Mouse (Mus musculus): Measurements from ENCODE around the gene Asap3. TPM values are rescaled to one million over a fixed set of nuclear protein-coding genes. Genes with fewer than 3 reads are reported as not detected.

Asap3 gene
- polyA plus RNA-seq, 1 experiment from 2014 or later = 2.8 TPM

DNA sequence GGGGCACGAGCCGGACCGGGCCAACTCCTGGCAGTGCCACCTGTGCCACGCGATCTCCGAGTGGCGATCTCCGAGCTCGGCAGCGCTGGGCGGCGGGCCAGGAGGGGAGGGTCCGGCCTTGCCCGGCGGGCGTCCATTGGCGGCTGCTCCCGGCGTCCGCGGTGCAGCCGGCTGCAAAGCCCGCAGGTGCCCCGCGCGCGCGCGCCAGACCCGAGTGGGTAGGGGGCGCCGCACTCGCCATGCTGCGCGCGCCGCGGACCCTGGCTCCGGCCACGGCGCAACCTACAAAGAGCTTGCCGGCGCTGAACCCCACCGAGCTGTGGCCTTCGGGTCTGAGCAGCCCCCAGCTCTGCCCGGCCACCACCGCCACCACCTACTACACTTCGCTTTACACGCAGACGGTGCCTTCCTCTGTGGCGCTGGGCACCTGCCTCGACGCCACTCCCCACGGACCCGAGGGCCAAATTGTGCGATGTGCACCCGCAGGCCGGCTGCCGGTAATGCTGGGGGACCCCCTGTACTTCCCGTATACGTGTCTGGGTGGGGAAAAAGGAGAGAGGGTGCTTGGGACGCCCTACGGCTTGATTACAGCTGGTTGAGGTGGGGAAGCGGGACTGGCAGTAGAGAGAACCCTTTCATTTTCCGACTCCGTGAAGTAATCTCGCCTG, 33.5 kb upstream of the Asap3 start:
- Histone ChIP-seq H3K9me3 (replicated peaks; ENCODE audit: control insufficient read depth, low read length) (no peaks in the 10 kb centered on the region), H3K4me3 (ENCODE audit: low read length) (peak overlapping the region; percentile 83), H3K27me3 (ENCODE audit: control insufficient read depth, insufficient read depth, low read length) (no peaks in the 10 kb centered on the region), H3K36me3 (ENCODE audit: control insufficient read depth, insufficient read depth) (no peaks in the 10 kb centered on the region), H3K9ac (ENCODE audit: low read length) (peak overlapping the region; percentile 74), H3K4me1 (ENCODE audit: control insufficient read depth, insufficient read depth, low read length) (peaks cover 39% of the 10 kb centered on the region), H3K4me2 (ENCODE audit: low read depth, low read length) (peak overlapping the region; percentile 100), H3K27ac (ENCODE audit: low read length) (peak overlapping the region; percentile 45)
- peak; percentile 58 for ATAC-seq (replicated peaks; ENCODE audit: extremely low read depth, insufficient read depth, low FRiP score)
- under 1% methylated on average over 59 of the region's 67 CpGs for WGBS

DNA sequence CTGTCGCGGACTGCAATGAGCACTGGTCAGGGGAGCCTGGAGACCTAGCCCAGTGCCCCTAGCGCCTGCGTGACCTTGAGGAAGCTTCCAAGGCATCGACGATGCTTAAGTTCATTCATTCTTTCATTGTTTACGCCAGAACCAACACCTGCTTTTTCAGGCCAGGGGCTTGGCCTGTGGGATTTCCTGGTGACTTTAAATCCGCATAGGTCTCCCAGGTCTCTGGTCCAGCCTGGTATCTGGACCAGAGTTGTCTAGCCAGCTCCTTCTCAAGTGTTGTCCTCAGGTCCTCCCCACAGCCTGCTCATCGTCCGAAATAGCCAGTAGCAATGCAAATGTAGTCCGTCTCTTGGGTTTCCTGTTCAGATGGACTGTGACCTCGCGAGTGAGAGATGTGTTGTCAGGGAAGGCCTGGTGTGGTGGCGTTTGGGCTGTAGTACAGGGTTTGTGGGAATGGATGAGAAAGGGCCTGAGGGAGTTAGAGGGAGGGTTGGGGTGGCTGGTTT, 32.9 kb upstream of the Asap3 start:
- 8% methylated on average over 14 of the region's 14 CpGs for WGBS
- no peak for ATAC-seq (replicated peaks; ENCODE audit: extremely low read depth, insufficient read depth, low FRiP score)
- peak overlapping the region; percentile 45 for H3K27ac ChIP-seq (ENCODE audit: low read length)

DNA sequence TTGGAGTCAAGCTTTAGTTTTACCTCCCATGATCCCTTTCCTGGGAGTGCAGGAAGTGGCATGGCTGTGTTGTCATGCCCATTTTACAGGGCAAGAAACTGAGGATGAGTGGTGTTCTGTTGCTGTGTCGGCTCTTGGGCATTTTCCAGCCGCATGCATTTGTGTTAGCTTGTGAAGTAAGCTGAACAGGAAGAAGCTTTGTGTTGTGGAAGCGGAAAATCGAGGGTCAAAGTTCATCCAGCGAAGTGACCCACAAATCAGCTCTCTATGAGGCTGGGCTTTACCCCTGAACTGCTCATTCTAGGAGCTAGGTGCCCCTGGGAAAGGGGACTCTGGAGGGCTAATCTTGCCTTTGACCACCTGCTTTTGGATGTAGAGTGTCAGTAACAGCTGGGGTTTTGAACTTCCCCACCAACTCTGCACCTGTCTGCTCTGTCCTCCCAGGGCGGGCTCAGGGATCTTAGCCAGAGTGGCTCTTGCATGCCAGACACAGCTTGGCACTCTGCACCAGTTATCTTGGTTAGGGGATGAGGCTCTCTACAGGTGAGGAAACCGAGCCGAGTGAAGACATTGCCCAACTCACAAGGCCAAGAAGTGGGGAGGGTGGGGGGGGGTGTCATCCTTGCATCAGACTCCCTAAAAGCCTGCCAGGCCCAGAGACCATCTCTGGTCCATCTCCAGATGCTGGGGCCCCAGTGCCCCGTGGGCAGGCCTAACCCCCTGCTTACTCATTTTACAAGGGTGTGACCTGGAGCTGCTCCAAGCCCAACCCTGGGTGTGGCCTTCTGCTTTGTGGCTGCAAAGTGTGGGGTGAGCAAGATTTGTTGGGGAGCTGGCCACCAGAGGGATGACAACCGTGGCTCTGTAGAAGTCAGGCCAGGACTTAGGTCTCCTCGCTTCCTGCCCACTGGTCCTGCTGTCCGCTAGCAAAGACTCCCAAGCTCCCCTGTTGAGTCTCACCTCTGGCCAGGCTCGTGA, 31.7 kb upstream of the Asap3 start:
- peaks cover 48% of the 10 kb centered on the region for H3K4me1 ChIP-seq (ENCODE audit: control insufficient read depth, insufficient read depth, low read length)
- H3K4me3 ChIP-seq (ENCODE audit: low read length) = peak overlapping the region; percentile 83
- WGBS = 76% methylated on average over 13 of the region's 13 CpGs

More for the DNA sequence above, 32.9 kb upstream of the Asap3 start:
- Histone ChIP-seq H3K36me3 (ENCODE audit: control insufficient read depth, insufficient read depth) (no peaks in the 10 kb centered on the region), H3K4me3 (ENCODE audit: low read length) (peak overlapping the region; percentile 83), H3K9me3 (replicated peaks; ENCODE audit: control insufficient read depth, low read length) (no peaks in the 10 kb centered on the region), H3K4me1 (ENCODE audit: control insufficient read depth, insufficient read depth, low read length) (peaks cover 45% of the 10 kb centered on the region), H3K4me2 (ENCODE audit: low read depth, low read length) (peak overlapping the region; percentile 100), H3K27me3 (ENCODE audit: control insufficient read depth, insufficient read depth, low read length) (no peaks in the 10 kb centered on the region), H3K9ac (ENCODE audit: low read length) (peak overlapping the region; percentile 74)

DNA sequence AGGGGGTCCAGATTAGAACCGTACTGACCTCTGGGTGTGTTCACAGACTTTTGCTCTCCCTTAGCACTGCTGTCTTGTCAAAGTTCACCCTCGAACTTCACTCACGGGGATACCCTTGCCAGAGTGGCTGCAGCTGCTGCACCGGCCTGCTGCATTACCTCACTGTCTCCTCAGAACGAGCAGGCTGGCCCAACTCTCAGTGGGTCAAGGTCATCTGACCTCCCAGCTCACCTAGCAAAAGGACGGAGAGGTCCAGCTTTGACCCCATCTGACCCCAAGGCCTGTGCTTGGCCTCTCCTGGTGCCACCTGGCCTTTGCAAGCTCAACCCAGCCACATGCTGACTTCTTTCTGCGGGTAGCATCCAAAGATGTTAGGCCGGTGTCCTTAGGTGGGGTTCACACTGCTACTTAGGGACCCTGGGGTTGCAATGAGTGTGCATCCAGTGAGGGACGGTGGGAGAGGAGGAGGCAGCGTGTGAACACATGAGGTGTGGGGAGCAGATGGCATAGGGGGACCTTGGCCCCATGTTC, 30.1 kb upstream of the Asap3 start:
- Histone ChIP-seq H3K9me3 (replicated peaks; ENCODE audit: control insufficient read depth, low read length) (no peaks in the 10 kb centered on the region), H3K4me3 (ENCODE audit: low read length) (no peak overlapping the region), H3K9ac (ENCODE audit: low read length) (no peak overlapping the region; the same call in 1 of the 2 replicates), H3K36me3 (ENCODE audit: control insufficient read depth, insufficient read depth) (no peaks in the 10 kb centered on the region), H3K4me1 (ENCODE audit: control insufficient read depth, insufficient read depth, low read length) (peaks cover 59% of the 10 kb centered on the region), H3K4me2 (ENCODE audit: low read depth, low read length) (no peak overlapping the region), H3K27ac (ENCODE audit: low read length) (peak overlapping the region; percentile 32; the same call in 1 of the 2 replicates), H3K27me3 (ENCODE audit: control insufficient read depth, insufficient read depth, low read length) (no peaks in the 10 kb centered on the region)
- WGBS = 70% methylated on average over 10 of the region's 10 CpGs
- no peak for ATAC-seq (replicated peaks; ENCODE audit: extremely low read depth, insufficient read depth, low FRiP score)

More for the DNA sequence above, 31.7 kb upstream of the Asap3 start:
- Histone ChIP-seq H3K36me3 (ENCODE audit: control insufficient read depth, insufficient read depth) (no peaks in the 10 kb centered on the region), H3K27ac (ENCODE audit: low read length) (peak overlapping the region; percentile 19; the same call in 1 of the 2 replicates), H3K27me3 (ENCODE audit: control insufficient read depth, insufficient read depth, low read length) (no peaks in the 10 kb centered on the region), H3K4me2 (ENCODE audit: low read depth, low read length) (peak overlapping the region; percentile 100), H3K9me3 (replicated peaks; ENCODE audit: control insufficient read depth, low read length) (no peaks in the 10 kb centered on the region), H3K9ac (ENCODE audit: low read length) (peak overlapping the region; percentile 21; the same call in 1 of the 2 replicates)
- ATAC-seq (replicated peaks; ENCODE audit: extremely low read depth, insufficient read depth, low FRiP score) = no peak

DNA sequence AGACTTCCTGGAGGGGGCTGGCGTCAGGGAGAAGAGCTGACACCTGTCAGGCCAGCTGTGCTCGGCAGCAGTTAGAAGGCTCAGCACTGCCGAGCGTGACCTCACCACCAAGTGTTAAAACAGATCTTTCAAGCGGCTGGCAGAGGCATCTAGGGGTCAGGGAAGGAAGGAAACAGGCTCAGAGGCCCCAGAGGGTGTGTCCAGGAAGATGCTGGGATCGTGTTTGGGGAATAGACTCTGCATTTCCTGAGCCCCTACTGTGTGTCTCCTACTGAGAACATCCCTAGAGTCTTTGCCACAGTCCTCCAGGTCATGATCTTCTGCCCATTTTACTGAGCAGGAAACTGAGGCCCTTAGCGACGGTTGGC, 28.9 kb upstream of the Asap3 start:
- no peak for ATAC-seq (replicated peaks; ENCODE audit: extremely low read depth, insufficient read depth, low FRiP score)
- Histone ChIP-seq H3K27ac (ENCODE audit: low read length) (peak overlapping the region; percentile 19), H3K9me3 (replicated peaks; ENCODE audit: control insufficient read depth, low read length) (no peaks in the 10 kb centered on the region), H3K27me3 (ENCODE audit: control insufficient read depth, insufficient read depth, low read length) (no peaks in the 10 kb centered on the region), H3K4me1 (ENCODE audit: control insufficient read depth, insufficient read depth, low read length) (peaks cover 61% of the 10 kb centered on the region), H3K4me2 (ENCODE audit: low read depth, low read length) (peak overlapping the region; percentile 7; the same call in 1 of the 2 replicates), H3K9ac (ENCODE audit: low read length) (no peak overlapping the region), H3K36me3 (ENCODE audit: control insufficient read depth, insufficient read depth) (no peaks in the 10 kb centered on the region), H3K4me3 (ENCODE audit: low read length) (no peak overlapping the region)
- WGBS = 22% methylated on average over 8 of the region's 8 CpGs

DNA sequence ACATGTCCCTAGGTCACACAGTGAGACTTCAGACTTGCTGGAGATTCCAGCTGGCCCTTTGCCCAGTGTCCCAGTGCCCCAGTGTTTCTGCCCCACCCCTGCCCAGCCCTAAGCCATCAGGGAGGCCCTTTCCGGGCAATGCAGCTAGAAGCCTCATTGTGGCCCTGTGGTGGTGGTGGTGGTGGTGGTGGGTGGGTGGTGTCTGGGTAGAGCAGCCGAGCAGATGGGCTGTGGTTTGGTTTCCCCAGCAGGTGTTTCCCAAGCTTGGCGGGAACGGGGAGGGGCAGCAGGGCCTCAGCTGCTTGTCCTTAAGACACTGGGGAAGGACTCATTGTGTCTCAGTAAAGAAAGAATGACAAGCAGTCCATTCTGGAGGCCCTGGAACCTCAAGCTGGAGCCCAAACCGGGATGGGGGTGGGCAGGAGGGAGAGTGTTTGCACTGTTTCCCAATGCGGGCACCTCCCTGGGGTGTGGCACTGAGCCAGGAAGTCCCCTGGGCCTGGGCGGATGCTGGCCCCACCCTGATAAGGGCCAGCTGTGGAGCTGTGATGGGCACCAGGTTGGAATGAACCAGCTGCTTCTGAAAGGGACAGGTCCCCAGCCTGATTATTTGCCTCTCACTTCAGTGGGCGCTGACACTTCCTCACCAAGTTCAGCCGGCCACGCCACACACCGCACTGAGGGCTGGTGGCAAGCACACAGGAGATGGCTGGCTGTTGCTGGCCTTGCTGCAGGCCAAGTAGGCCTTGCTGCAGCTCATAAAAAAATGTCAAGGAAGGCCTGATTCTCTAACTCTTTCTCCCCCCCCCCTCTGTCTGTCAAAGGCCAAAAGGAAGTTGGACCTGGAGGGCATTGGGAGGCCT, 28.3 kb upstream of the Asap3 start:
- Histone ChIP-seq H3K36me3 (ENCODE audit: control insufficient read depth, insufficient read depth) (no peaks in the 10 kb centered on the region), H3K9ac (ENCODE audit: low read length) (peak overlapping the region; percentile 28; the same call in 1 of the 2 replicates), H3K9me3 (replicated peaks; ENCODE audit: control insufficient read depth, low read length) (no peaks in the 10 kb centered on the region), H3K27ac (ENCODE audit: low read length) (peak overlapping the region; percentile 19), H3K4me2 (ENCODE audit: low read depth, low read length) (peak overlapping the region; percentile 7), H3K4me3 (ENCODE audit: low read length) (no peak overlapping the region), H3K27me3 (ENCODE audit: control insufficient read depth, insufficient read depth, low read length) (no peaks in the 10 kb centered on the region), H3K4me1 (ENCODE audit: control insufficient read depth, insufficient read depth, low read length) (peaks cover 61% of the 10 kb centered on the region)
- WGBS = 42% methylated on average over 11 of the region's 11 CpGs
- peak; percentile 8; the same call in 1 of the 2 replicates for ATAC-seq (replicated peaks; ENCODE audit: extremely low read depth, insufficient read depth, low FRiP score)

DNA sequence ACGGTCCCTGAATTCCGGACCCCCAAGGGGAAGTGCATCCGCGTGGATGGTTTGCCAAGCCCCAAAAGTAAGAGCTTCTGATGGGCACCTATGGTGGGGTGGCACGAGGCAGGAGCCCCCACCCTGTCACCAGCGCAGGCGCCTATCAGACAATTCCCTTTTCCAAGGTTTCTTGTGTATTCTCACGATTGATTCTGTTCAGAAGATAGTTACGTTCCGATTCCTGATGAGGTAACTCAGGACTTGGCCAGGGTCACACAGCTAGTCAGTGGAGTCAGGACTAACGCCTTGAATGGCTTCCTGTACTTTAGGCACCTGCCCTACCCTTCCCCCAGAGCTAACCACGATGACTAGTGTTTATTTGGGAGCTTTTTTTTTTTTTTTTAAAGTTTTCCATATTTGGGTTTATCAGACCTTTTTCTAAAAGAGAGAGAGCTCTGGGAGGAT, 27.7 kb upstream of the Asap3 start:
- Histone ChIP-seq H3K4me1 (ENCODE audit: control insufficient read depth, insufficient read depth, low read length) (peaks cover 57% of the 10 kb centered on the region), H3K36me3 (ENCODE audit: control insufficient read depth, insufficient read depth) (no peaks in the 10 kb centered on the region), H3K4me2 (ENCODE audit: low read depth, low read length) (peak overlapping the region; percentile 6), H3K9ac (ENCODE audit: low read length) (no peak overlapping the region; the same call in 1 of the 2 replicates), H3K4me3 (ENCODE audit: low read length) (no peak overlapping the region), H3K27ac (ENCODE audit: low read length) (peak overlapping the region; percentile 21), H3K9me3 (replicated peaks; ENCODE audit: control insufficient read depth, low read length) (no peaks in the 10 kb centered on the region), H3K27me3 (ENCODE audit: control insufficient read depth, insufficient read depth, low read length) (no peaks in the 10 kb centered on the region)
- WGBS = 73% methylated on average over 12 of the region's 12 CpGs
- no peak for ATAC-seq (replicated peaks; ENCODE audit: extremely low read depth, insufficient read depth, low FRiP score)

DNA sequence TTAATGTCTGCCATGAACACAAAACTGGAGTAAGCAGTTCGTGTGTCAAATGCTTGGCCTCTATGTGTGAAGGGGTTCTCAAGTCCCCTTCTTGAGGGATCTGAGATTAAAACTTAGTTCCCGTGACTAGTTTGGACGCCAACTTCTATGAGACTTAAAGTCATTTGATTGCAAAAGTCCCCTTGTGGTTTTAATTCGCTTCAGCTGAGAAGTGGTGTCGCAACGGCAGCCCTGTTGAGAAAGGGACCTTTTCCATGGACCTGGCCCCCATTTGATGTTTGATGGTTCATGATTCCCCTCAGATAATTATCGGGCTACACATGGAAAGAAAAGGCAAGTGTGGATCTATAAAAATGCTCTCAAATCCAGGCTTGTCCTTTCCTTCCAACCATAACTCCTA, 26.7 kb upstream of the Asap3 start:
- Histone ChIP-seq H3K9me3 (replicated peaks; ENCODE audit: control insufficient read depth, low read length) (no peaks in the 10 kb centered on the region), H3K4me2 (ENCODE audit: low read depth, low read length) (peak overlapping the region; percentile 64), H3K27me3 (ENCODE audit: control insufficient read depth, insufficient read depth, low read length) (no peaks in the 10 kb centered on the region), H3K4me1 (ENCODE audit: control insufficient read depth, insufficient read depth, low read length) (peaks cover 49% of the 10 kb centered on the region), H3K27ac (ENCODE audit: low read length) (no peak overlapping the region), H3K9ac (ENCODE audit: low read length) (no peak overlapping the region), H3K4me3 (ENCODE audit: low read length) (no peak overlapping the region), H3K36me3 (ENCODE audit: control insufficient read depth, insufficient read depth) (no peaks in the 10 kb centered on the region)
- 86% methylated on average over 7 of the region's 7 CpGs for WGBS
- ATAC-seq (replicated peaks; ENCODE audit: extremely low read depth, insufficient read depth, low FRiP score) = no peak

Data from heart, embryonic 16.5 days (tissue).